Mouse (Mus musculus) intestine, embryonic 15.5 days (tissue): ENCODE measurements around the gene Gm5901. TPM values are rescaled to one million over a fixed set of nuclear protein-coding genes. Genes with fewer than 3 reads are reported as not detected.

ENCODE experiments used
- ATAC-seq: fragments of 200-750 bp; cut with Nextera tagmentation; 2 replicates; pipeline ENCODE4 v1.8.0; 2017; ENCODE audit warnings: moderate TSS enrichment, moderate library complexity
- H3K27ac ChIP-seq: fragments of 300-500 bp; sonication (generic); 2 replicates; pipeline ENCODE4 v1.5.1; 2015; ENCODE audit warnings: mild to moderate bottlenecking, inconsistent platforms
- H3K27me3 ChIP-seq: fragments of 300-500 bp; sonication (generic); replicated peaks from 2 replicates; pipeline ENCODE4 v1.6.1; 2015; ENCODE audit warnings: inconsistent platforms
- H3K36me3 ChIP-seq: fragments of 300-500 bp; sonication (generic); 2 replicates; pipeline ENCODE4 v1.6.1; 2015; ENCODE audit warnings: inconsistent platforms
- H3K4me1 ChIP-seq: fragments of 300-500 bp; sonication (generic); replicated peaks from 2 replicates; pipeline ENCODE4 v1.6.1; 2015; ENCODE audit warnings: inconsistent platforms
- H3K4me2 ChIP-seq: fragments of 300-500 bp; sonication (generic); replicated peaks from 2 replicates; pipeline ENCODE4 v1.6.1; 2015; ENCODE audit warnings: mild to moderate bottlenecking, inconsistent platforms
- H3K4me3 ChIP-seq: fragments of 300-500 bp; sonication (generic); replicated peaks from 2 replicates; pipeline ENCODE4 v1.5.1; 2015; ENCODE audit warnings: inconsistent platforms
- H3K9ac ChIP-seq: fragments of 300-500 bp; sonication (generic); 2 replicates; pipeline ENCODE4 v1.6.1; 2015; ENCODE audit warnings: inconsistent platforms
- H3K9me3 ChIP-seq: fragments of 300-500 bp; sonication (generic); 2 replicates; pipeline ENCODE4 v1.6.1; 2016; ENCODE audit warnings: inconsistent platforms
- WGBS: fragments of 180-500 bp; shearing (Covaris S2); methylation state at CpG from one replicate; pipeline ENCODE4 v1.1.7; 2015; 5-methylcytosine and 5-hydroxymethylcytosine counted together
- polyA plus RNA-seq: library from polyadenylated mRNA; unstranded; fragments of >200 nt; fragmentation: Nextera tagmentation; extraction: Ambion mirVana; gene quantifications from 2 replicates; pipeline ENCODE4 v1.2.1, GENCODE M21; 2015

The Gm5901 gene
- polyA plus RNA-seq, 1 experiment from 2014 or later = not detected

GRCm38 (mm10) chr7:105373976-105374375 is 862 bp upstream of the Gm5901 start:
- Histone ChIP-seq H3K4me3 (no peak overlapping the region), H3K9me3 (no peaks in the 10 kb centered on the region), H3K4me2 (no peak overlapping the region), H3K4me1 (no peaks in the 10 kb centered on the region), H3K27ac (no peak overlapping the region), H3K27me3 (no peaks in the 10 kb centered on the region), H3K36me3 (peaks cover 20% of the 10 kb centered on the region), H3K9ac (no peak overlapping the region)
- ATAC-seq = no peak
- WGBS = 96% methylated on average over 3 of the region's 3 CpGs

DNA sequence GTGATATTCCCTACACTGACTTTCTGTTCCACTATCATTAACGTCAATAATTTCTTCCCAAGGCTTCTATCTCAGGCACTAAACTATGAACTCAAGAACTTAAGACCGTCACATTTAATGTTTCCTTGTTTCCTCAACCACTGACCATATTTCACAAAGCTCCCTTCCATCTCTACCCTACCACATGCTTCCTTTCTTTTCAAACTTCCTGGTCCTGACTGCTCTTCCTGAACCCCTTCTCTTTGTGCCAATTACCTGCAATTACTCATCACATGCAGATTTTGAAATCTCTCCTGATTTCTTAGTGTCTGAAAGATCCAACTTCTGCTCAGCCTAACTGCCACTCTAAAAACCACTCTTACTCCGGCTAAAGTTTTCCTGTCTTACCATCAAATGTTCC is 5.5 kb downstream of the Gm5901 start:
- Histone ChIP-seq H3K36me3 (peaks cover 48% of the 10 kb centered on the region), H3K4me1 (no peaks in the 10 kb centered on the region), H3K9me3 (no peaks in the 10 kb centered on the region), H3K27me3 (no peaks in the 10 kb centered on the region), H3K4me2 (no peak overlapping the region), H3K27ac (no peak overlapping the region), H3K9ac (no peak overlapping the region), H3K4me3 (no peak overlapping the region)
- no peak for ATAC-seq
- 94% methylated on average over 3 of the region's 3 CpGs for WGBS

- Histone ChIP-seq H3K27ac (no peak overlapping the region), H3K9me3 (no peaks in the 10 kb centered on the region), H3K4me1 (no peaks in the 10 kb centered on the region), H3K4me3 (no peak overlapping the region), H3K36me3 (peaks cover 42% of the 10 kb centered on the region), H3K4me2 (no peak overlapping the region), H3K27me3 (no peaks in the 10 kb centered on the region), H3K9ac (no peak overlapping the region)
- ATAC-seq = no peak
- WGBS = 95% methylated on average over 2 of the region's 2 CpGs
Observed at GRCm38 (mm10) chr7:105387696-105388095, 12.9 kb downstream of the Gm5901 start.

DNA sequence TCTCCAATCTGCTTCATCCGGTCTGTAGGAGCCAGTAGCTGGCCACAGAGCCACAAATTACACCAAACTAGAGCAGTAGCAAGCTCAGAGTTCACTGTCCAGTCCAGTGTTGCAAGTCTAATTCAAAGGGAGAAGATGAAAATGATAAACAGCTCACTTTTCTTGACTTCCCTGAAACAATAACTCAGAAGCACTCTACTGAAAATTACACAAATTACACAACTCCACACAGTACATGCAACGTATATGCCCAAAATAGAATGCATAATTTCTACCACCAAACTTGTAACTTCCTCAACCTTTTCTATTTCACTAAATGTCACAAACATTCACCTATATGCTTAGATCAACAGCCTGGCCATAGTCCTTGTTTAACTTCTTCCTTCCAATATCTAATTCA is 15.4 kb downstream of the Gm5901 start:
- Histone ChIP-seq H3K4me1 (no peaks in the 10 kb centered on the region), H3K4me3 (no peak overlapping the region), H3K27me3 (no peaks in the 10 kb centered on the region), H3K9ac (no peak overlapping the region), H3K36me3 (peaks cover 25% of the 10 kb centered on the region), H3K27ac (no peak overlapping the region), H3K9me3 (no peaks in the 10 kb centered on the region), H3K4me2 (no peak overlapping the region)
- 86% methylated on average over 2 of the region's 2 CpGs for WGBS
- ATAC-seq = no peak

GRCm38 (mm10) chr7:105394606-105395005 is 19.8 kb downstream of the Gm5901 start:
- H3K4me2 ChIP-seq = no peak overlapping the region
- 74% methylated on average over 1 of the region's 1 CpGs for WGBS
- peaks cover 1% of the 10 kb centered on the region; the same call in 1 of the 2 replicates for H3K36me3 ChIP-seq
- H3K27ac ChIP-seq = no peak overlapping the region
- no peaks in the 10 kb centered on the region for H3K9me3 ChIP-seq
- H3K9ac ChIP-seq = no peak overlapping the region
- H3K4me3 ChIP-seq = no peak overlapping the region
- H3K4me1 ChIP-seq = no peaks in the 10 kb centered on the region
- H3K27me3 ChIP-seq = no peaks in the 10 kb centered on the region
- ATAC-seq = no peak

DNA sequence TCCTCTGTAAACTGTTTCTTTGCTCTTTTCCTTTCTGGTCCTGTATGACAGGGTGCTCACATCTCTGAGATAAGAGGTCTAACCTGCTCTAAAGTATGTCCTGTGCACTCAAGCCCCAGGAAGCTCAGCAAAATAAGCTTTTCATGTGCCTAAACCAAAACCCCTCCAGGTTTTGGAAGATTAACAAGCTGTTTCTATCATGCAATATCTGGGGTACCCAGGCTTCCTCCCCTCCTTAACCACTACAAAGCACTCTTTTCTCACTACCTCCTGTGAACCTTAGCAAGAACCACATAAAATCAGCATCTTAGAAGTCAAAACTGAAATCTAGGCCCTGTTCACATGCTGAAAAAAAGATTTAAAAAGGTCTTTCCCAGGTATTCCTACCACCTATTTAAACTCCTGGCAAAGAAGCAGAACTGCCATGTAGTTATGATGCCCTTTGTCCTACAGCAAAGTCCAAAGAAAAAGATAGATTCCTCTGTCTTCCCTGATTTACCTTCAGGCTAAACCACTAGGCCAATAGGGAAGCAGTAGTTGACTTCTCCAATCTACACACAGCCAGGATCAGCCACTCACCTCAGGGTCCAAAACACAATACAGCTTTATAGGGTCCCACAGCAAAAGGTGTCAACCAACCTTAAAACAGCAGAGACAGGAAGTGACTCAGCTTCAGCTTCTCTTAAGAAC is 20.4 kb downstream of the Gm5901 start:
- no peak for ATAC-seq

GRCm38 (mm10) chr7:105396126-105396525 is 21.3 kb downstream of the Gm5901 start:
- Histone ChIP-seq H3K4me3 (no peak overlapping the region), H3K9me3 (no peaks in the 10 kb centered on the region), H3K27me3 (no peaks in the 10 kb centered on the region), H3K9ac (no peak overlapping the region), H3K36me3 (no peaks in the 10 kb centered on the region), H3K4me2 (peak overlapping the region; percentile 26; the same call in 1 of the 2 replicates), H3K4me1 (no peaks in the 10 kb centered on the region), H3K27ac (peak overlapping the region; percentile 73)
- ATAC-seq = no peak

More for the DNA sequence above, 20.4 kb downstream of the Gm5901 start:
- Histone ChIP-seq H3K27me3 (no peaks in the 10 kb centered on the region), H3K36me3 (no peaks in the 10 kb centered on the region), H3K4me2 (peak overlapping the region; percentile 26; the same call in 1 of the 2 replicates), H3K9ac (no peak overlapping the region), H3K4me3 (no peak overlapping the region), H3K9me3 (no peaks in the 10 kb centered on the region), H3K4me1 (no peaks in the 10 kb centered on the region), H3K27ac (peak overlapping the region; percentile 73; the same call in 1 of the 2 replicates)

- under 1% methylated on average over 25 of the region's 25 CpGs for WGBS
- no peaks in the 10 kb centered on the region for H3K9me3 ChIP-seq
- no peaks in the 10 kb centered on the region for H3K36me3 ChIP-seq
- H3K27me3 ChIP-seq = no peaks in the 10 kb centered on the region
- peak overlapping the region; percentile 85 for H3K9ac ChIP-seq
- H3K27ac ChIP-seq = peak overlapping the region; percentile 81
- H3K4me3 ChIP-seq = peak overlapping the region; percentile 84
- no peaks in the 10 kb centered on the region for H3K4me1 ChIP-seq
- peak overlapping the region; percentile 81 for H3K4me2 ChIP-seq
- ATAC-seq = no peak
Observed at GRCm38 (mm10) chr7:105399058-105399934, 24.5 kb downstream of the Gm5901 start.

DNA sequence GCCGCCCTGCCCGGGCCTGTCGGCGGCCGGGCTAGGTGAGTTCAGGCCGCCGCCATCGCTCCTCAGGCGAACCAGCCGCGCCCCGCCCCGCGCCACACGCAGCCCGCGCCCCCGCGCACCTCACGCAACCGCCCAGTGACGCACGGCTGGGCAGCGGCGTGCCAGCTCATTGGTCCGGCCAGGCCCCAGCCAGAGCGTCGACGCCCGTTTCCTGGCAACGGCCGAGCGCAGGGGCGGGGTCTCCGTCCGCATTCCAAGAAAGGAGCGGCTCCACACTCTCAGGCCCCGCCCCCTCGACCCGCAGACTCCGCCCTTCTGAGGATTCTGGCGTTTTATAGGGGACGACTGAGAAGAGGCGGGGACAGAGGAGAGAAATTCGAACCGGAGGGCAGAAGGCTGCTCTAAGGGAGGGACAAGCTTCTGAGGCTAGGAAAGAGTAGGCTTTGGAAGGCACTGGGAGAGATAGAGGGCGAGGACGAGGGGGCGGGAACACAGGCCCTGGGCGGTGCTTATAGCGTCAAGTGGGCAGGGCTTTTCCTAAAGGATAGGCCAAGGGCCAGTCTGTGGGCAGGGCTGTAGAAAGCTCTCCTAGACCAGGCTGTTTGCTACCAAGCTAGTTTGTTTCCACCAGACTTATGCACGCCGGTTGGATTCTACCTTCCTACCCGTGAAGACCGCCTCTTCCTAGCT is 25.2 kb downstream of the Gm5901 start, which contains the start of gene Fam160a2:
TSS of gene Fam160a2 (minus strand) at position 120 of the 690 bp plus-strand sequence.
- Histone ChIP-seq H3K36me3 (no peaks in the 10 kb centered on the region), H3K27ac (peak within 1 kb of the TSS; percentile 81), H3K4me3 (peak within 1 kb of the TSS; percentile 84), H3K9ac (peak within 1 kb of the TSS; percentile 85), H3K4me2 (peak within 1 kb of the TSS; percentile 81), H3K4me1 (no peaks in the 10 kb centered on the region), H3K27me3 (no peaks in the 10 kb centered on the region), H3K9me3 (no peaks in the 10 kb centered on the region)
- ATAC-seq = peak; percentile 98
- WGBS = under 1% methylated on average over 55 of the region's 55 CpGs

DNA sequence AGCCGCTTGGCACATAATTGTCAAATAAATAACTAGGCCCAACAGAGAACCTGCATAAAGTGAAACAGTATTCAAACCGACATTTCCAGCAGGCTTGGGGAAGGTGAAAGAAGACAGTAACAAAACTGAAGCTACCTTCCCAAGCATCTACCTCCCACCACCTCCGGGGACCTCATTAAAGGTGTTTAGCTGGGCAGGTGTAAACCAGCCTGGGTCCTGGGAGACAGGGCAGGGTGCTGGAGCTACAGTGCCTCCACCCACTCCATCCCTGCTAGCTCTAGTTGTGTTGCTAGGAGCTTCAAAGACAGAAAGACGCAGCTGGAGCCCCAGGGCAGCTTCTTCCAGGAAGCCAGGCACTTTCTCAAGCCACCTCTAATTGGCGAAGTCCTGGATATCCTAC is 29.4 kb downstream of the Gm5901 start, which contains the start of gene Cnga4:
TSS of gene Cnga4 (plus strand) at position 301 of the 400 bp plus-strand sequence.
- Histone ChIP-seq H3K9ac (no peak within 1 kb of the TSS), H3K27ac (no peak within 1 kb of the TSS), H3K4me1 (no peaks in the 10 kb centered on the region), H3K4me2 (no peak within 1 kb of the TSS), H3K4me3 (no peak within 1 kb of the TSS), H3K9me3 (no peaks in the 10 kb centered on the region), H3K36me3 (no peaks in the 10 kb centered on the region), H3K27me3 (no peaks in the 10 kb centered on the region)
- no peak for ATAC-seq
- WGBS = 61% methylated on average over 5 of the region's 5 CpGs

GRCm38 (mm10) chr7:105406322-105406721 is 31.5 kb downstream of the Gm5901 start:
- H3K27ac ChIP-seq = no peak overlapping the region
- H3K9ac ChIP-seq = no peak overlapping the region
- no peak overlapping the region for H3K4me3 ChIP-seq
- H3K36me3 ChIP-seq = no peaks in the 10 kb centered on the region
- no peaks in the 10 kb centered on the region for H3K4me1 ChIP-seq
- no peaks in the 10 kb centered on the region for H3K27me3 ChIP-seq
- WGBS = 69% methylated on average over 1 of the region's 1 CpGs
- ATAC-seq = no peak
- H3K9me3 ChIP-seq = no peaks in the 10 kb centered on the region
- H3K4me2 ChIP-seq = no peak overlapping the region
